Mouse (Mus musculus) G1E (cell line): ENCODE results near the gene Stc2.

Source experiments
- CTCF ChIP-seq: IDR thresholded peaks from 2 replicates; pipeline ENCODE4 v1.5.1; 2012; ENCODE audit warnings: low read depth, low read length, inconsistent platforms, mixed read lengths
- GATA1 ChIP-seq: IDR thresholded peaks from 2 replicates; pipeline ENCODE4 v1.6.1; 2012; ENCODE audit warnings: borderline replicate concordance, low read length, inconsistent platforms, mixed read lengths
- GATA2 ChIP-seq: IDR thresholded peaks from 2 replicates; pipeline ENCODE4 v1.6.1; 2012; ENCODE audit warnings: low read depth, low read length, inconsistent platforms, borderline replicate concordance
- TAL1 ChIP-seq: conservative IDR thresholded peaks from 2 replicates; pipeline ENCODE4 v1.6.1; 2012; ENCODE audit warnings: low read depth, low read length, inconsistent platforms, mixed read lengths

- TF ChIP-seq CTCF (no peak), GATA1 (no peak), GATA2 (no peak), TAL1 (no peak)
These were observed 3.5 kb downstream of the Stc2 start for GRCm38 (mm10) chr11:31366421-31366820.
